Mouse (Mus musculus) testis, adult 2 months (tissue): ENCODE measurements around the gene Ap3d1.

Experiments used
- CTCF ChIP-seq: fragments of 200-500 bp; IDR thresholded peaks from 2 replicates; pipeline ENCODE4 v1.5.1; 2012; ENCODE audit warnings: low read depth, mild to moderate bottlenecking, inconsistent platforms, low read length, moderate library complexity; ENCODE audit not compliant: control insufficient read depth, insufficient read depth, insufficient replicate concordance
- POLR2A ChIP-seq: fragments of 200-500 bp; IDR thresholded peaks from 2 replicates; pipeline ENCODE4 v1.6.1; 2012; ENCODE audit warnings: low read depth, mild to moderate bottlenecking, inconsistent platforms, low read length, moderate library complexity; ENCODE audit not compliant: control insufficient read depth

DNA sequence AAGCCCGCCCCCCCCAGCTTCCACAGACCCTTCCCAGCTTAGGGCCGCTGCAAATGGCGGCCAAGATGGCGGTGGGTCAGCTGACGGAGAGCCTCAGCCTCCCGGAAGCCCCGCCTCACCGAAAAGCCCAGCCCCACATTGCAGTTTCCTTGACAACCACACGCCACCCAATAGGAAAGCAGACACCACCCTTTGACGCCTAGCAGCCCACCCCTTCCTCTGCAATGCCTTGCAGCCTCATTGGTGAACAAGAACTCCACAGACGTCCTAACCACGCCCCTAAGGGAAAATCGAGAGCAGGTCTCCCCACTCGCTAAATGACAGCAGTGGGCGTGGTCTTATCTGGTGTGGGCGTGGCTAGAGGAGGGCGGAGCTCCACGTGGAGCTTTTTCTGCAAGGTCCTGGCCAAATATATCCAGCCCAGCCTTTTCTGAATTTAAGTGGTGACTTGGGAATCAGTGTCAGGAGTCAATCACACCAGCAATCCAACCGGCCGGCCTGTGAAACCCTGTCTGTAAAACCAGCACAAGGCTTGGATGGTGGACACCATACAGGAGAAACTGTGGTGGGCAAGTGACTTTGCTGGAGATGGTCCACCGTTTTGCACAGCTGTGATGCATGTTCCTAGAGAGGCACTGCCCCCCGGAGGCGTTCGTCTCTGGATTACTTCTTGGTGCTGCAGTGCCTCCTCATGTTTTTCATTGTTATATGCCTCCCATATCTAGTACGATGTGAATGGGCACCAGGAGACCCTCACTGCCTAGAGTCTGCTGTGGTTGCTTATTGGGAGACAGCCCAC, at the start of gene Ap3d1:
- TF ChIP-seq CTCF (no peak), POLR2A (peak; percentile 85)
